Mouse (Mus musculus) midbrain, embryonic 16.5 days (tissue): Measurements from ENCODE around the gene Ece1. TPM values are rescaled to one million over a fixed set of nuclear protein-coding genes. Genes with fewer than 3 reads are reported as not detected.

Experiments
- ATAC-seq: fragments of 200-750 bp; cut with Nextera tagmentation; 2 replicates; pipeline ENCODE4 v1.8.0; 2017; ENCODE audit warnings: moderate TSS enrichment
- H3K27ac ChIP-seq: fragments of 300-500 bp; sonication (generic); 2 replicates; pipeline ENCODE4 v1.5.1; 2014; ENCODE audit warnings: mild to moderate bottlenecking, low read length, mixed read lengths
- H3K27me3 ChIP-seq: fragments of 300-500 bp; sonication (generic); 2 replicates; pipeline ENCODE4 v1.6.1; 2014; ENCODE audit warnings: low read depth, low read length, mixed read lengths; ENCODE audit not compliant: control insufficient read depth, insufficient read depth
- H3K36me3 ChIP-seq: fragments of 300-500 bp; sonication (generic); 2 replicates; pipeline ENCODE4 v1.6.1; 2014; ENCODE audit warnings: mild to moderate bottlenecking, low read length, moderate library complexity, mixed read lengths; ENCODE audit not compliant: control insufficient read depth, insufficient read depth
- H3K4me1 ChIP-seq: fragments of 300-500 bp; sonication (generic); 2 replicates; pipeline ENCODE4 v1.6.1; 2014; ENCODE audit warnings: mild to moderate bottlenecking, low read length, mixed read lengths; ENCODE audit not compliant: control insufficient read depth, insufficient read depth
- H3K4me2 ChIP-seq: fragments of 300-500 bp; sonication (generic); 2 replicates; pipeline ENCODE4 v1.6.1; 2014; ENCODE audit warnings: mild to moderate bottlenecking, low read length, mixed read lengths
- H3K4me3 ChIP-seq: fragments of 300-500 bp; sonication (generic); 2 replicates; pipeline ENCODE4 v1.5.1; 2014; ENCODE audit warnings: low read depth, mild to moderate bottlenecking, low read length, moderate library complexity, mixed read lengths
- H3K9ac ChIP-seq: fragments of 300-500 bp; sonication (generic); 2 replicates; pipeline ENCODE4 v1.6.1; 2014; ENCODE audit warnings: low read depth, low read length, mixed read lengths
- H3K9me3 ChIP-seq: fragments of 300-500 bp; sonication (generic); replicated peaks from 2 replicates; pipeline ENCODE4 v1.6.1; 2014; ENCODE audit warnings: mild to moderate bottlenecking, low read length, mixed read lengths; ENCODE audit not compliant: control insufficient read depth, poor library complexity, severe bottlenecking
- WGBS: fragments of 180-500 bp; shearing (Covaris S2); extraction: QIAGEN DNeasy Blood & Tissue Kit; methylation state at CpG from one replicate; pipeline ENCODE4 v1.1.7; 2014; 5-methylcytosine and 5-hydroxymethylcytosine counted together
- polyA plus RNA-seq: library from polyadenylated mRNA; unstranded; fragments of >200 nt; fragmentation: Nextera tagmentation; extraction: Ambion mirVana; gene quantifications from 2 replicates; pipeline ENCODE4 v1.2.1, GENCODE M21; 2015

Ece1 gene
- polyA plus RNA-seq, 1 experiment from 2014 or later, result 21.3 TPM

GRCm38 (mm10) chr4:137942782-137943486 lies 80.9 kb downstream of the Ece1 start:
- H3K36me3 ChIP-seq, result peaks cover 14% of the 10 kb centered on the region
- peak overlapping the region; percentile 43 for H3K27ac ChIP-seq
- no peak overlapping the region for H3K4me2 ChIP-seq
- H3K4me1 ChIP-seq, result peaks cover 17% of the 10 kb centered on the region
- H3K9me3 ChIP-seq, result no peaks in the 10 kb centered on the region; the same call in 1 of the 2 replicates
- no peaks in the 10 kb centered on the region for H3K27me3 ChIP-seq
- no peak overlapping the region for H3K4me3 ChIP-seq
- ATAC-seq, result no peak
- H3K9ac ChIP-seq, result no peak overlapping the region; the same call in 1 of the 2 replicates
- 33% methylated on average over 9 of the region's 9 CpGs for WGBS

GRCm38 (mm10) chr4:137943540-137943939 lies 81.5 kb downstream of the Ece1 start:
- H3K9ac ChIP-seq, result no peak overlapping the region
- ATAC-seq, result no peak
- no peak overlapping the region for H3K4me2 ChIP-seq
- no peaks in the 10 kb centered on the region for H3K27me3 ChIP-seq
- peaks cover 17% of the 10 kb centered on the region for H3K4me1 ChIP-seq
- no peak overlapping the region for H3K4me3 ChIP-seq
- no peak overlapping the region for H3K27ac ChIP-seq
- 88% methylated on average over 10 of the region's 10 CpGs for WGBS
- H3K9me3 ChIP-seq, result no peaks in the 10 kb centered on the region; the same call in 1 of the 2 replicates
- peaks cover 16% of the 10 kb centered on the region for H3K36me3 ChIP-seq

- no peak overlapping the region for H3K9ac ChIP-seq
- ATAC-seq, result no peak
- no peak overlapping the region for H3K4me3 ChIP-seq
- H3K27ac ChIP-seq, result no peak overlapping the region
- H3K27me3 ChIP-seq, result no peaks in the 10 kb centered on the region
- H3K4me1 ChIP-seq, result peaks cover 17% of the 10 kb centered on the region
- H3K9me3 ChIP-seq, result no peaks in the 10 kb centered on the region; the same call in 1 of the 2 replicates
- 76% methylated on average over 4 of the region's 4 CpGs for WGBS
- H3K36me3 ChIP-seq, result peaks cover 24% of the 10 kb centered on the region
- no peak overlapping the region for H3K4me2 ChIP-seq
Observed at GRCm38 (mm10) chr4:137945376-137945775, 83.3 kb downstream of the Ece1 start.

GRCm38 (mm10) chr4:137946419-137946818 lies 84.4 kb downstream of the Ece1 start:
- ATAC-seq, result no peak
- WGBS, result 90% methylated on average over 8 of the region's 11 CpGs
- Histone ChIP-seq H3K27ac (no peak overlapping the region), H3K36me3 (peaks cover 30% of the 10 kb centered on the region), H3K27me3 (no peaks in the 10 kb centered on the region), H3K9me3 (no peaks in the 10 kb centered on the region; the same call in 1 of the 2 replicates), H3K4me2 (no peak overlapping the region), H3K9ac (no peak overlapping the region), H3K4me1 (peaks cover 16% of the 10 kb centered on the region), H3K4me3 (no peak overlapping the region)

- Histone ChIP-seq H3K9me3 (no peaks in the 10 kb centered on the region), H3K36me3 (peaks cover 34% of the 10 kb centered on the region), H3K4me3 (no peak overlapping the region), H3K4me1 (no peaks in the 10 kb centered on the region), H3K27me3 (no peaks in the 10 kb centered on the region), H3K27ac (no peak overlapping the region), H3K9ac (no peak overlapping the region), H3K4me2 (no peak overlapping the region)
- no peak for ATAC-seq
- WGBS, result 36% methylated on average over 4 of the region's 4 CpGs
Observed at GRCm38 (mm10) chr4:137952840-137953239, 90.8 kb downstream of the Ece1 start.

- Histone ChIP-seq H3K9me3 (no peaks in the 10 kb centered on the region), H3K36me3 (peaks cover 41% of the 10 kb centered on the region), H3K27me3 (no peaks in the 10 kb centered on the region), H3K4me2 (no peak overlapping the region), H3K4me3 (no peak overlapping the region), H3K9ac (no peak overlapping the region), H3K27ac (no peak overlapping the region), H3K4me1 (no peaks in the 10 kb centered on the region)
- WGBS, result 86% methylated on average over 2 of the region's 2 CpGs
- no peak for ATAC-seq
Observed at GRCm38 (mm10) chr4:137954184-137954583, 92.1 kb downstream of the Ece1 start.

- peaks cover 39% of the 10 kb centered on the region for H3K36me3 ChIP-seq
- H3K27ac ChIP-seq, result no peak overlapping the region
- WGBS, result 87% methylated on average over 8 of the region's 8 CpGs
- no peaks in the 10 kb centered on the region for H3K9me3 ChIP-seq
- H3K4me3 ChIP-seq, result no peak overlapping the region
- H3K4me1 ChIP-seq, result no peaks in the 10 kb centered on the region
- no peaks in the 10 kb centered on the region for H3K27me3 ChIP-seq
- H3K9ac ChIP-seq, result no peak overlapping the region
- H3K4me2 ChIP-seq, result no peak overlapping the region
- ATAC-seq, result no peak
Observed at GRCm38 (mm10) chr4:137954926-137955396, 92.9 kb downstream of the Ece1 start.

- Histone ChIP-seq H3K9me3 (no peaks in the 10 kb centered on the region), H3K4me2 (no peak overlapping the region), H3K4me1 (no peaks in the 10 kb centered on the region), H3K4me3 (no peak overlapping the region), H3K27me3 (no peaks in the 10 kb centered on the region), H3K9ac (no peak overlapping the region), H3K36me3 (peaks cover 30% of the 10 kb centered on the region), H3K27ac (no peak overlapping the region)
- ATAC-seq, result no peak
- 95% methylated on average over 15 of the region's 15 CpGs for WGBS
Observed at GRCm38 (mm10) chr4:137956260-137956659, 94.2 kb downstream of the Ece1 start.

GRCm38 (mm10) chr4:137959889-137960665 lies 98.0 kb downstream of the Ece1 start:
- no peak overlapping the region for H3K27ac ChIP-seq
- 84% methylated on average over 13 of the region's 13 CpGs for whole genome bisulfite sequencing
- H3K4me2 ChIP-seq, result no peak overlapping the region
- H3K9ac ChIP-seq, result no peak overlapping the region
- no peaks in the 10 kb centered on the region for H3K27me3 ChIP-seq
- no peaks in the 10 kb centered on the region for H3K9me3 ChIP-seq
- H3K4me1 ChIP-seq, result no peaks in the 10 kb centered on the region
- no peak overlapping the region for H3K4me3 ChIP-seq
- peaks cover 31% of the 10 kb centered on the region for H3K36me3 ChIP-seq
- no peak for ATAC-seq
